ENCODE assay signal across 8 mouse cellular contexts in genomic region chr13:22042568-22043502, GRCm38 (mm10). TPM values are rescaled to one million over a fixed set of nuclear protein-coding genes. Genes with fewer than 3 reads are reported as not detected.
DNase-seq lines count a peak whose midpoint lies in the region; ATAC-seq and TF ChIP-seq lines count a peak whose summit lies in the region.
"Not testable (repeated sequence)": the region's sequence is repeated elsewhere in the genome, so short reads cannot be mapped to it uniquely, and the experiment has no call there.

Gene Hist1h2ag, minus strand, starts transcription at chr13:22042944.
Gene Hist1h2bj, plus strand, starts transcription at chr13:22043214.

- peak; percentile 42; the same call in 1 of the 2 replicates for TF ChIP-seq POLR2A in liver, adult 2 months (IDR thresholded peaks at IDR 0.05; ENCODE audit: extremely low read depth, insufficient read depth, low read length)

- peak within 1 kb of the TSS; percentile 74 for H3K4me2 ChIP-seq in heart, embryonic 12.5 days
- H3K4me2 ChIP-seq in kidney, embryonic 16.5 days (replicated peaks; ENCODE audit: low read depth, low read length): peak within 1 kb of the TSS; percentile 82

- peak within 1 kb of the TSS; percentile 46 for H3K4me3 ChIP-seq in heart, embryonic 12.5 days
- peak within 1 kb of the TSS; percentile 52 for H3K4me3 ChIP-seq in kidney, embryonic 16.5 days (ENCODE audit: low read length)
- H3K4me3 ChIP-seq in liver, adult 2 months (ENCODE audit: insufficient read depth, low read depth, low read length): peak within 1 kb of the TSS; percentile 60

- H3K36me3 ChIP-seq in heart, embryonic 12.5 days; kidney, embryonic 16.5 days (ENCODE audit: insufficient read depth, low read length); liver, adult 2 months (ENCODE audit: control insufficient read depth, insufficient read depth, low read length): not testable (repeated sequence)

- DNase-seq in c-Kit-negative CD71-positive TER-119-positive erythroid progenitor cells, embryonic 14.5 days (ENCODE audit: low read depth, low spot score): peak; percentile 100
- DNase-seq in fat pad, adult 2 months (ENCODE audit: extremely low read depth, low read depth, low spot score): peak; percentile 98
- peak; percentile 99 for DNase-seq in liver, adult 2 months (ENCODE audit: extremely low read depth, low read depth, low spot score)
- peak; percentile 89 to 95 for DNase-seq in spleen, postnatal 36 days (ENCODE audit: low spot score in 2 of 2)

- H3K9ac ChIP-seq in heart, embryonic 12.5 days: peak within 1 kb of the TSS; percentile 72
- H3K9ac ChIP-seq in kidney, embryonic 16.5 days (replicated peaks; ENCODE audit: low read length): peak within 1 kb of the TSS; percentile 74
- peak within 1 kb of the TSS; percentile 57; the same call in 1 of the 2 replicates for H3K9ac ChIP-seq in liver, adult 2 months (ENCODE audit: low read depth, low read length)

- not testable (repeated sequence) for H3K79me2 ChIP-seq in liver, adult 2 months (ENCODE audit: control insufficient read depth, insufficient read depth, low read length)

- peaks cover 14% of the 10 kb centered on the region; the same call in 1 of the 2 replicates for H3K4me1 ChIP-seq in heart, embryonic 12.5 days (replicated peaks)
- H3K4me1 ChIP-seq in kidney, embryonic 16.5 days (ENCODE audit: insufficient read depth, low read length): peaks cover 25% of the 10 kb centered on the region
- peaks cover 11% of the 10 kb centered on the region for H3K4me1 ChIP-seq in liver, adult 2 months (ENCODE audit: control insufficient read depth, insufficient read depth, low read length)

- H3K9me3 ChIP-seq in heart, embryonic 12.5 days (replicated peaks); kidney, embryonic 16.5 days (ENCODE audit: low read length): not testable (repeated sequence)

- not testable (repeated sequence) for TF ChIP-seq CTCF in liver, adult 2 months (IDR thresholded peaks at IDR 0.05; ENCODE audit: low read depth, low read length)

- peak; percentile 90 for ATAC-seq in CD4-positive, CD25-positive, alpha-beta regulatory T cell, adult 4 months
- peak; percentile 90 for ATAC-seq in heart, embryonic 12.5 days (ENCODE audit: insufficient number of reproducible peaks, low FRiP score)
- peak; percentile 95 for ATAC-seq in kidney, embryonic 16.5 days (ENCODE audit: low FRiP score, low TSS enrichment)
- ATAC-seq in monocyte, adult 5-6 weeks (replicated peaks; ENCODE audit: insufficient number of reproducible peaks, low FRiP score, low TSS enrichment, poor library complexity, severe bottlenecking): peak; percentile 83

- H3K27me3 ChIP-seq in heart, embryonic 12.5 days (replicated peaks); kidney, embryonic 16.5 days (ENCODE audit: insufficient read depth, low read length); liver, adult 2 months (ENCODE audit: control insufficient read depth, insufficient read depth, low read length): not testable (repeated sequence)

- H3K27ac ChIP-seq in heart, embryonic 12.5 days (ENCODE audit: poor library complexity, severe bottlenecking): peak within 1 kb of the TSS; percentile 93
- H3K27ac ChIP-seq in kidney, embryonic 16.5 days (ENCODE audit: low read length): peak within 1 kb of the TSS; percentile 98
- peak within 1 kb of the TSS; percentile 74; the same call in 1 of the 2 replicates for H3K27ac ChIP-seq in liver, adult 2 months (replicated peaks; ENCODE audit: insufficient read depth, low read depth, low read length)

- WGBS in heart, embryonic 12.5 days: under 1% methylated on average over 51 of the region's 80 CpGs
- WGBS in kidney, embryonic 16.5 days: under 1% methylated on average over 38 of the region's 80 CpGs
- WGBS in liver, adult 2 months: under 1% methylated on average over 53 of the region's 80 CpGs

RNA-seq across cellular contexts. Expression of gene Hist1h2ag, which starts in this region (rescaled TPM):
- polyA plus RNA-seq in CD4-positive, CD25-positive, alpha-beta regulatory T cell, adult 4 months (2017; shearing (Covaris generic)): not detected
- polyA plus RNA-seq in heart, embryonic 12.5 days (2016; fragmentation: Nextera tagmentation; extraction: Ambion mirVana): 11.6 and 14.5 TPM in 2 replicates
- 49.8 and 53.1 TPM in 2 replicates for polyA plus RNA-seq in kidney, embryonic 16.5 days (2015; fragmentation: Nextera tagmentation; extraction: Ambion mirVana)
- 11.1 and 22.4 TPM in 2 replicates for total RNA-seq in liver, adult 2 months (2014; rRNA removed)
- 0.55 TPM in 1 of 2 replicates, not detected in the other for polyA plus RNA-seq in liver, adult 2 months (2012; rRNA removed)
- total RNA-seq in monocyte, adult 5-6 weeks (2017): 17.4 to 59.7 TPM in 2 of 3 replicates, not detected in the other

RNA-seq across cellular contexts. Expression of gene Hist1h2bj, which starts in this region (rescaled TPM):
- polyA plus RNA-seq in CD4-positive, CD25-positive, alpha-beta regulatory T cell, adult 4 months (2017; shearing (Covaris generic)): 1 to 10 TPM; 3.8 to 9.5 TPM
- polyA plus RNA-seq in heart, embryonic 12.5 days (2016; fragmentation: Nextera tagmentation; extraction: Ambion mirVana): 3.4 and 6.2 TPM in 2 replicates
- polyA plus RNA-seq in kidney, embryonic 16.5 days (2015; fragmentation: Nextera tagmentation; extraction: Ambion mirVana): 20.2 and 21.5 TPM in 2 replicates
- 10.7 and 16.8 TPM in 2 replicates for total RNA-seq in liver, adult 2 months (2014; rRNA removed)
- 0.29 TPM in 1 of 2 replicates, not detected in the other for polyA plus RNA-seq in liver, adult 2 months (2012; rRNA removed)
- 7.1 to 19.9 TPM in 2 of 3 replicates, not detected in the other for total RNA-seq in monocyte, adult 5-6 weeks (2017)

Comparison
In these comparisons a context has a peak if more than half of its experiments do, and no peak if none do; other contexts are left out.
1. Peak in every context shown above with its lines: DNase-seq, ATAC-seq, H3K4me3 ChIP-seq and H3K27ac ChIP-seq.